Mouse (Mus musculus) gastrocnemius, adult 8-10 months (tissue): ENCODE measurements around the gene Pnmal1. TPM values are rescaled to one million over a fixed set of nuclear protein-coding genes. Genes with fewer than 3 reads are reported as not detected.

ENCODE experiments used
- DNase-seq, 2 experiments: peaks; one replicate each; pipeline ENCODE4 v3.0.0; 2022; ENCODE audit warnings: low spot score in 2 of 2
- total RNA-seq, 4 experiments: library from RNA; stranded (reverse); gene quantifications; 2 replicates each; pipeline ENCODE4 v1.2.4; 2022

The Pnmal1 gene
- total RNA-seq, 4 experiments from 2014 or later = 0.07 TPM; not detected in 3

DNA sequence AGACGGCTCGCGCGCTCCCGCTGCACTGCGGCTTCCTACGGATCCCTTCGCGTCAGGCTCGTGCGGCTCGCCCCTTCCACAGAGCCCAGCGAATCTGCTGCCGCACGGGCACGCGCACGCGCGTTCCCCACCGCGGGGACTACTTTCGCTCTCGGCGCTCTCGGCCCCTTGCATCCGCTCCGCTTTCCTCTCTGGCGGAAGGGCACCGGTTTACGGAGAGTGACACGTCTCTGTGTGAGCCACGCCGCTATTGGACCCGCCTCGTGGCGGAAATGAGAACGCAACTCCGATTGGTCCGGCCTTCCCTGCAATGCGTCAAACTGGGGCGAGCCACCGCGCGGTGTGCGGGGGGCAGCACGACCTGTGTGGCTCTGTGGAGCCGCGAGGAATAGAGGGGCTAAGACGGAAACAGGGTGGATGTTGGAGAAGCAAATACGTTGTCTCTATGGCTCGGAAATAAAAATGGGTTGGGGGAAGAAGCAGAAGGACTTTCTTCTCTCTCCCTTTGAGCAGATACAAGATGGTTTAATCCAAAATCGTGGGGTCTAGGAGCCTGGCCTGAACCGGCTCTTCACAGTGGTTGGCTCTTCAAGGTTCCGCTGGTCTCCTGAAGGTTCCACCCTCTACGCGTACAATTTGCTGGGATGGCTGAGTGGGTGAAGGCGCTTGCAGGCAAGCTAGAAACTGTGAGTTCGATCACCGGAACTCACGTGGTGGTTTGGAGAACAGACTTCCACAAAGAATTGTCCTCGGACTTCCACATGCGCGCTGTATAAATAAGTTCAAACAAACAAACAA lies 35.2 kb upstream of the Pnmal1 start, which contains the start of gene Calm3:
TSS of gene Calm3 (minus strand) at position 78 of the 798 bp plus-strand sequence.
- DNase-seq = peak; percentile 99 to 100

DNA sequence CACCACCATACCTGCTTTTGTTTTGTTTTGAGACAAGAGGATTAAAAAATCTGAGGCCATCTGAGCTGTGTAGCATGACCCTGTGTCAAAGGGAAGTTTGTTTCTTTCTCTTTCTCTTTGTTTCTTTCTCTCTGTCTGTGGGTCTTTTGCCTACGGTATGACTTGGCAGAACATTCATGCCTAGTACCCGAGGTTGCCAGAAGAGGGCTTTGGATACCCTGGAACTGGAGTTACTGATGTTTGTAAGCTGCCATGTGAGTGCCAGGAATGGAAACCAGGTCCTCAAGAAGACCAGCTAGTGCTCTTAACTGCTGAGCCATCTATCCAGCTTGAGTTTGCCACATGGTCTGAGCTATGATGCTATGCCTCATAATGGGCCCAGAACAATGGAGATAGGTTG lies 31.1 kb upstream of the Pnmal1 start:
- DNase-seq = no peak

DNA sequence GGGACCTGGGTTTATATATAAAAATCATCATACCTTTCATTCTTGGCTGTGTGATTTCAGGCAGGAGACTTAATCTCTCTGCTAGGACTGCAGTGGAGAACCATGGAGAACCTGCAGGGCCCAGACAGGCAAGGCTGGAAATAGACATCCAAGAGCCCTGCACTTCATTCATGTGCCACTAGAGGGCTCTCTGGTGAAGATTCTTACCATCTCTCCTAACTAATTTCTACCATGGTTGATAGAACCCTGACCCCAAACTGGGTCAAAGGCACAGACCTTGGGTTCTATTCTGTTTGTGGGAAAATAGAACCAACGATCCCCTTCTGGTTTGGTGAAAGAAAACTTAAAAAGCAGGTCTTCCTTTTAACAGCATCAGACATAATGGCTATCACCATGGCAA lies 28.6 kb upstream of the Pnmal1 start:
- peak; percentile 44 to 66 for DNase-seq

DNA sequence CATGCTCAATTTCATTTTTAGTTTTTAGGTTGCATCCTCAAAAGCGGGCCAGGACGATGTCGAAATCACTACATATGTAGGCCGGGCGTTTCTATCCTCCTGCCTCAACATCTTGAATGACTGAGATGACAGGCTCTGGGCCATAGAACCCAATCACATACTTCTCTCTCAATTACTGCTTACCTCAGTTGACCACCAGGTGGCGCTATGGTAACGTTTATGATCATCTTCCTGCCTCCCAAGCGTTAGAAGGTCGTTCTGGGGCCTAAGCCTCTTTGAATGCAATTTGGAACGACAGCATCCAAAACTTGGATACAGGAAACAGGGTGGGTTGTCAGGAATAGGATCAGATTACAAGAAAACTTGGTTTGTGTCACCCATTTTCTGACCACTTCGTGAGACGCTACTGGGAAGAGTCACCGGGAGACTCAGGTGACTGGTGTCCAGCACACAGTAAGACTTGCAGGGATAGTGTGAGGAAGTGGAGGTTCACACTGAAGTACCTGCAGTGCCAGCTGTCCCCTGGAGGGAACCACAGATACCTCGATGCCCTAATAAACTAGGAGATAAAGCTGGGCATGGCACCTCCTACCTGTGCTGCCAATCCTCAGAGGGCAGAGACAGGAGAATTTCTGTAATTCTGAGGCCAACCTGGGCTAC lies 27.4 kb upstream of the Pnmal1 start:
- peak; percentile 64 to 72 for DNase-seq

DNA sequence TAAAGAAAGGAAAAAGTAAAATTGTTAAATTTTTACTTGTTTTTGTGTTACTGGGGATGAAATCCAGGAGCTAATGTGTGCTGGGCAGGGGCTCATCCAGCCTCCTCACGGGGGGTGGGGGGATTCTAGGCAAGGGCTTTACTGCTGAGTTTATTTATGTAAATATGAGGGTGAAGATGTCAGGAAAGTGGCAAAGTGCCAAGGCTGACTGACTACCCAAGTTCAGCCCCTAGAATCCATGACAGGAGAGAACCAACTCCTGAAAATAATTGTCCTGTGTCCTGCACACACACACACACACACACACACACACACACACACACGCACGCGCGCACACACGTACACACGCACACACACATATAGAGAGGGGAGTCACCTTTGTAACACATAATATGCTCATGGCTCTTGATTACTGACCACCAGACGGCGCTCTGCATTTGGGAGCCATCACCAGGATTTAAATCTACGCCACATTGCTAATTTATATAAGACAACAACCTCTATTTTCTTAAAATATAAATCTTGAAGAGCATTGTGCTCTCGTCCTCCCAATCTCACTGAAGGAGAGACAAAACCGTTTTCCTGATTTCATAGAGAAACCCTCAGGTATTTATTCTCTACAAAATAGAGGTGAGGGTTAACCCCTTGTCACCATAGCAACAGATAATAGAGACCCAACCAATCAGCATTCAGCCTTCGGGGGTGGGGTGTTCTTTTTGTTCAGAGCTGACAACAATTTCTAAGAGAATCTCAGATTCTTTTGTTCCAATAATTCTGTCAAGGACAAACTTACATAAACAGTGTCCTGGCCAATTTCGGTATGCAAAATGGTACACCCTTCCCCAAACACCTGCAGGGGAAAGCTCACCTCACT lies 26.5 kb upstream of the Pnmal1 start:
- no peak for DNase-seq

DNA sequence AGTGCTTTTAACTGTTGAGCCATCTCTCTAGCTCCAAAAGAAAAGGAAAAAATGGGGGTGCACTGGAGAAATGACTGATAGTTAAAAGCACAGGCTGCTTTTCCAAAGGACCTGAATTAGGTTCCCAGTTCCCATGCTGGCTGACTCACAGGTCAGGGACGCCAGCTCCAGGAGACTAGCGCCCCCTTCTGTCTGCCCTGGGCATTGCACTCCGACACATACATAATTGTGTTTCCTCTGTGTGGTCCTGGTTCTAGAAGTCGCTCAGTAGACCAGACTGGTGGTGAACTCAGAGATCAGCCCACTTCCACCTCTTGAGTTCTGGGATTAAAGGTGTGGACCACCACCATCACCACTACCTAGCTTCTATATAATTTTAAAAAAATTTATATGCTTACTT lies 22.2 kb upstream of the Pnmal1 start:
- DNase-seq = no peak

DNA sequence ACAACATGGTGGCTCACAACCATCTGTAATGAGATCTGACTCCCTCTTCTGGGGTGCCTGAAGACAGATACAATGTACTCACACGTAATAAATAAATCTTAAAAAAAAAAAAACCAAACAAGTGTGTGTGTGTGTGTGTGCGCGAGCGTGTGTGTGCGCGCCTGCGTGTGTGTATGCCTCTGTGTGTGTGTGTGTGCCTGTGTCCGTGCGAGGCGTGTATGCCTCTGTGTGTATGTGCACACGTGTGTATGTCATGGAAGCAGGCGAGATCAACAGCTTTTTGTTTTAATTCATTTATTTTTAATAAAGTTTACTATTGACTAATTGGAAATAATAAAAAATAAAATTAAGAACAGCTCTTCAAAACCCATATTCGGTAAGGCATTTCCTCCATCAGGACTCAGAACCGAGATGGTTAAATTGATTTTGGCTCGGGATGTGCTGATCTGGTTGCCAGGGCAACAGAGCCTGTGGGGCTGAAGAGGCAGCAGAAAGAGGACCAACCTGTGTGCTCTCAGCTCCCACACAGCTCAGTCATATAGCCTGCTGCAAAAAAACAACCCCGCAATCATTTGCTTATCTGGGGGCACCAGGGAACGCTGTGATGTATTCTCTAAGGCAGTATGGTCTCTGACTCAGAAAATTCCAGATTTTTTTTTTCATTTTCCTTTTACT lies 21.2 kb upstream of the Pnmal1 start:
- no peak for DNase-seq

DNA sequence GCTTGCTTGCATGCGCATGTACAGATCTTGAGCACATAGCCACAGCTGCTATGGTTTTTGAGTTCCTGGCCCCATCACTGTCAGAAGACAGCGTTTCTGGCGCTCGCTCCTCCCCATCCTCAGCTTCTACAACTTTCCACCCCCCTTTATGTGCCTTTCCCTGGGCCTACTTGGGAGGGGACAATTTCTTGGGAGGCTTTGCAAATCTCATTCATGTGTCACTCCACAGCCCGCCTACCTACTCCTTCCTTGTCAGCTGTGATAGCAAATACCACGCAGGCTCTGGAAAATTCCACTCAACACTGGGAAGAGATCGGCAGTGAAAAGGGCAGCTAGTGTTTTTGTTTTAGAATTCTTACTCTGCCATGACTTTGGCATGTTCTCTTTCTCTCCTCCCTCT lies 19.2 kb upstream of the Pnmal1 start:
- no peak for DNase-seq

DNA sequence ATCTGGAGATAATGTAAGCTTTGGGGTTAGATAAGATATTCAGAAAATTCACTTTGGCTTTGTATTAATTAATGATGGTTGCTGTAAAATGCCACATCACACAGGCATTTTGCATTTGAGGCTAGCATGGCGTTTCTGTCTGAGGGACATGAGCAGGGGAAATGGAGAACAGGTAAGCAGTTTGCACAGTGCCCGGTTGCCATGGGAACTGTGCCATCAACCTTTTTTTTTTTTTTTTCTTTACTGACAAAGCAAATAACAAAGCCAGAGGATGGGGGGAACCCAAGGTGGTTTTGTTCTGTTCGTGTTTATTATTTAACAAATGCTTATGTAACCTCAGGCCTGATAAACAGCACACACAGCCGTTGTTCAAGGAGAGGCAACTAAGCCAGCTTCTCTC lies 16.6 kb upstream of the Pnmal1 start:
- DNase-seq = no peak

DNA sequence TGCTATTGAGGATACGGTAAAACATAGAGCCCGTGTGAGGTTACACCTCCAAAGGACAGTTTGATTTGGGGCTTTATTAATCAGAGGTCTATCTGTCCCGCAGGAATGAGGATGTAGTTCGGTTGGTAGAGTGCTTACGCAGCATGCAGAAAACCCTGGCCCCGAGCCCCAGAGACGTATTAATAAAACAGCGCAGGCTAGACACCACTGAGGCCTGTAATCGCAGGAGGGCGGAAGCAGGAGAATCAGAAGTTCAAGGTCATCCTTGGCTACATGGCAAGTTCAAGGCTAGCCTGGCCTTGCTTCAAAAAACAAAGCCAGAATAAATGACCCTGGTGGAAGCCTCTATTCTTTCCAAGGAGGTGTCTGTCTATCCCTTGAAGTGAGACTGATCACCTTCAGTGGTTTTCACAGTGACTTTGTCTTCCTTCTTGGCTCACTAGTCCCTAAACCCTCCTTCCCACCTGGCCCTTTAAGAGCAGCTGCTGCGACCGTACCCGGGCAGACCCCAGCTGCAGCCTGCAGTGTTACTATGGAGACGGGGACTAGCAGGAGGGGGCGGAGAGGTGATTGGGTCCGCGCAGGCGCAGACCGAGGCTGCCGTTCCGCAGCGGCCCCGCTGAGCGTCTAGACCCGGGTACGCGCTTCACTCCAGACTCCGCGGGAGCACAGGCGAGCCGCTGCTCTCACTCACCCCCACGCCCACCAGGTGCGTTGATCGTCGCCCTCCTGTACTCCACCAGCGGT lies 15.2 kb upstream of the Pnmal1 start, which contains the start of gene Pnmal2:
TSS of gene Pnmal2 (plus strand) at position 622 of the 747 bp plus-strand sequence.
- DNase-seq = peak in 1 of 2 experiments; percentile 39

DNA sequence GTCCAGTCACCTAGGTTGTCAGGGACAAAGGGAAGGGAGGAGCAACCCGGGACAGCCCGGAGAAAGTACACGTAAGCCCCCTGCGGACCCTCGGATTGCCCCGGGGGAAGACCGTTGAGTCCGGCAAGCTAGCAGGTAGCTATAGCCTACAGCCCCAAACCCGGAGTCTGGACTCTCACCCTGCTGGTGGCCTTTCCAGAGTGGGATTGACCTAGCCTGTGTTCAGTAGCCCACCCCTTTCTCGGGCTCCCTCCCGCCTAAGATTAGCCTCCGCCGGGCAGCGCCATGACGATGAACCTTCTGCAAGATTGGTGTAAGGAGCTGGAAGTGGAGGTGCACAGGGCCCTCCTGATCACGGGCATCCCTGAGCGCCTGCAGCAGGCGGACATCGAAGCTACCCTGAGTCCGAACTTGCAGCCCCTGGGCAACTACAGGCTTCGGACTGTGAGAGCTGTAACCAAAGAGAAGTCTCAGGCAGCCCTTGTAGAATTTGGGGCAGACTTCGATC lies 14.6 kb upstream of the Pnmal1 start:
- DNase-seq = no peak

DNA sequence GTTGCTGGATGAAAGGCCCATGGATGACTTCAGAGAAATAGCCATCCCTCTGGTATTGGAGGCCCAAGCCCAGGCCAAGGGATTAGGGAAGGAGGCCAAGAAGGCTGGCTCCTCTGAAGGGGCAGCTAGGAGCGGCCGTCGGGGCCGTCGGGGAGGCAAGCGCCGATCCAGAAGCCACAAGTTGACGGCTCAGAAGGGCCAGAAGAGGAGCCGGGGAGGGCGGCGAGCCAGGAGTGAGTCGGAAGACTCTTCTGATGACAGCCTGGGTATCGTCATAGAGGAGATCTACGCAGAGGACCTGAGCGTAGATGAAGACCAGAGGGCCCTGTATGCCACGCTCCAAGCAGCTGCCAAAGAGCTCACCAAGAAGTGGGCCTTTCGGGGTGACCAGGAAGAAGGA lies 14.1 kb upstream of the Pnmal1 start:
- no peak for DNase-seq

DNA sequence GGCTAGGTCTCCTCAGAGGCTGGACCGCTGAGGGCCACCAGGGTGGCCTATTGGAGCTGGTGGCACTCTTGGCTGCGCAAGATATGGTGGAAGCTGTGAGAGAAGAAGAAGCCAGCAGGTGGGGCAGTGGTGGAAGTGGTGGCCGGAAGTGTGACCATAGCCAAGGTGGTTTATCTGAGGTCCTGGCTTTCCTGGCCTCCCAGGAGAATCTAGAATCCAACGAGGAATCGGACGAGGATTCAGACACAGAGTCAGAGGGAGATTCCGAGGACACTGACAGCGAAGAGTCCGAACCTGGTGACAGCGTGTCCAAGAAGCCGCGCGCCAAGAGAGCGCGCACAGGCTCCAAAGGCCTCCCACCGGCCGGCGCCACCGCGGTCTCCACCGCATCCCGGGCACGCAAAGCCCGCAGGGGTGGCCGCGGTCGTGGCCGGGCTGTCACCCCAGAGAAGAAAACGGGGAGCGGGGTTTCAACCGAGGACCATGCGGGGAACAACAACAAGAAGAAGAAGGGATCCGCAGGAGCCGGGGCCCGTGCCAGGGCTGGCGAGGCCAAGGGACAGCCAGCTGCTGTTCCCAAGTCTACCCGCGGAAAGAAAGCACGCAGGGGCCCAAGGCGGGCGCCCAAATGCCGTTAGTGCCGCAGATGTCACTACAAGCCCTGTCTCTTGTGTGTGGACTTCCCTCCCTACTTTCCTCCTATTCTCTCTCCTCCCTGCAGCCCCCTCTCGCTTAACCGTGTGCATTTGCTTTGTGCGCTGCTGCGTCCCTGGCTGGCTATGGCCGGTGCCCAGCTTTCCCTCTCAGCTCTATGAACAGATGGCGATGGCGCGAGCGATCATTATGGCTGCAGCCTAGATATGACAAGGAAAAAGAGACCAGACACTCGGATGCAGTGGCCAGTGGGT lies 12.8 kb upstream of the Pnmal1 start:
- no peak for DNase-seq

DNA sequence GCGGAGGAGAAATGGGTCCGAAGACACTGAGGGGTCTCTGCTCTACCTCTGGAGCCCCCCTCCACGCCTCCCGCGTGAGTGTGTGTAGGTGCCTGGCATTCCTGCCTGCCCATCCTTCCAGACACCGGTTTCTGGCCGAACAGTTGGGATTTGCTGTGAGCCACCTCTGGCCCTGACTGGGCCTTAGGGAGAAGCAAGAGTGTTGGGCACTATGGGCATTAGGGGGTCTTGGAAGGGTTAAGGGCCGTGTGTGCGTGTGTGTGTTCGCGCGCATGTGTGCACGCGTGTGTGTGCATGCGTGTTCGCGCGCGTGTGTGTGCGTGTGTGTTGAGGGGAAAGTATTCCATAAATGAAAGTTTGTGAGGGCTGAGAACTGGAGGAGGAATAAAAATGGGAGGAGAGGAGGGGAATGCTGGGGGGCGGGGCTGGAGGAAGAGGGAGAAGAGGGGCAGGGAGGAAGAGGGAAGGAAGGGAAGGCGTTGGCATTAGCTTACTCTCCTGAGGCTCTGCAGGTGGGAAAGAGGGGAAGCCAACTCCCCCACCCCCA lies 12.1 kb upstream of the Pnmal1 start:
- no peak for DNase-seq

DNA sequence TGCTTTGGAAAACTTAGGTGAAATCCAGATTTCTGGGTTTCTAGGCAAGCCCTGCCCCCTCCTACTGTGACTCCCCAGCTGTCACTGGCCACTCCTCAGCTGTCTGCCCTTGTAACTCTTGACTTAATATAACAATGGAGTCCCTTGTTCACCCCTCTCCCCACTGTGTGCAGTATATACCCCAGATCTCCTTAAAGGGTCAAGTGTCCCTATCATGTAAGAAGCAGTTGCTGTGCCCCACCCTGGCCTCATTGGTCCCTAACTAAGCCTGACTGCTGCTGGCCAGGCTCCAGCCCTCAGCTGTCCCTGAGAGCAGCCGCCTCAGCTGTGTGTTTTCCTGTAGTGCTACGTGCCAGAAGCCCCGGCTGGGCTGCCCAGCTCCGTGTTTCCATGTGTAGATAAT lies 11.5 kb upstream of the Pnmal1 start:
- DNase-seq = no peak

DNA sequence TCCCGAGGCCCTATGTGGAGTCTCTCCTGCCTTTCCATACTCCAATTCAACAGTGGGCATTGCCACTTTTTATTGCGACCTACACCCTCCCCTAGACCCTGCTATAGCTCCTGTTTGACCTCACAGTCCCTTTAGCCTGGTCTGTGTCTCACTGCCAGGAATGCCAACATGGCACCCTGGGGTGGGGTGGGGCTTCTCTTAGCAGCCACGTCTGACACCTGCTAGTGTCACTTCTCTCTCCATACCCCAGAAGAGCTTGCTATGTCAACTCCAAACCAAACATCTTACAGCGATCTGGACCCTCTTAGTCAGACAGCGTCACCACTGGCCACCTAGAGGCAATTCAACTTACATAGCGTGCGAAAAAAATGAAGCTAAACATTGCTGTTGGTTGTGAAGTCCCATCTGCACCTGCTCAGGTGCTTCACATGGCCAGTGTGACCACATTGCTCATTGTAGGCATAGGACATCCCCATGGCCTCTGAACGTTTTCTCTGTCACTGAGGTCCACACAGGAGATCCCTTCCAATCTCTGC lies 10.5 kb upstream of the Pnmal1 start:
- no peak for DNase-seq

DNA sequence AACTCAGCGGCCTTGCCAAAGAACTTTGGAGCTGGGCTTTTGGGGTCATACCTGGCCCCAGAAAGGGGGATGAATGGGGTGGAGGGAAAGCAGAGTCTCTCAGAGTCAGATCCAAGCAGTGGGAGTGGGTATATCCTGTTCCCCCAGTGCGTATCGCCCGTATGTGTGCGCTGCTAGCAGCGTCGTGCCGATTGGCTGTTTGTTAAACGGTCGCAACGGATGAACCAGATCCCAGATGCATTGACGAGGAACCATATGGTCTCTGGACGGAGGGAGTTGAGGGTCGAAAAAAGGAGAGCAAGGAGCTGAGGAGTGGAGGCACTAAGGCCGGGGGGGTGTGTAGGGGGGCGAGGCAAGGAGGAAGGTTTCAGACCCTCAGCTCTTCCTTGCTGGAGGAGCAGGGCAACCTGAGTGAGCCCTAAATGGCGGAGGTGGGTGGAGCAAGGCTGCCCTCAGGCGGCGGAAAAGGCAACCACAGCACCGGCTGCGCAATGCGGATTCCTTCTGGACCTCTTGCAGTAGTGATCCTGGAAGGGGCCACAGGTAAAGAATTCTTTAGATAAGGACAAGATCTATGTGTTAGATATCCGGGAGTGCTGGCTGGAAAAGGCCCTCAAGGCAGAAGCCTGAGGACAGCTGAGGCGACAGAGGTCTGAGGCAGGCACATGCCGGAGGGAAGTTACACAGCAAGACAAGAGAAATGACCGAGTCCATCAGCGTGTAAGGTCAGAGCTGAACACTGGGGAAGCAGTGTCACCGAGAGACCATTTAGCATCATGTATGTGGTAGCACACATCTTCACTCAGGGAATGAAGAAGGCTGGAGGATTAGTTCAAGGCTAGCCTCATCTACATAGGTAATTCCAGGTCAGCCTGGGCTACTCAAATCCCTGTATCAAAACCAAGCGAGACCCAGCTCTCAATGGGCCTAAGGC lies 9.3 kb upstream of the Pnmal1 start:
- DNase-seq = peak; percentile 28 to 41
